ENCODE assay signal across 8 mouse cellular contexts in the genomic region with DNA sequence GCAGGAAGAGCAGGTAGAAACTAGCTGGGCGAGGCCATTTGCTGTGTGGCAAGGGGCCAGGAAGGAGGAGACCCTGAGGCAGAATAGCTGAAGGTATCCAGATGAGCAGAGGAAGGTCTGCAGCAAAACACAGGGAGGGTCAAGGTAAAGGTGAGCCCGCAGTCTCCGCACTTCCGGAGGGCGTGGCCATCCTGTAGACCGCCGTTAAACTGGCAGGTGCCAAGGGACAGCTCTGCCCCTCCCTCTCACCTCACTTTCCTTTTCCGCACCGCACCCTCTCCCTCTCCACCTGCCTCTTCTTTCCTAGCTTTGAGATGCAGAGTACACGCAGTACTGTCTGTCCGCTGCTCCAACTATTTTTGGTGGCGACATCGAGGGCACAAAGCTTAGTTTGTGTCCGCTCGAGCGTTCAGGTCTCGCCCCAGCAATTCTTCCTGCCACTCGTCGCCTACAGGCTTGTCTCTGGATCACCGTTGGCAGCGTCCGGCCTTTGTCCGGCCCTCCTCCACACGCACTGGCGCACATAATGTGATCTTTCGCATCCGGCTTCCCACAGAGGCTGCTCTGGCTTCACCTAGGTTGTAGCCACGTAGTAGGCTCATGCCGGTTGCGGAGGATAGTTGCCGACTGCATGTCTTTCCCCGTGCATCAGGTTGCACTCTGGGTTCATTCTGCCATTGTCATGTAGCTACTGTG. TPM values are rescaled to one million over a fixed set of nuclear protein-coding genes. Genes with fewer than 3 reads are reported as not detected.
DNase-seq lines count a peak whose midpoint lies in the region; ATAC-seq and TF ChIP-seq lines count a peak whose summit lies in the region.

No protein-coding gene starts in this region.

- H3K36me3 ChIP-seq in hindbrain, embryonic 10.5 days, result peaks cover 23% of the 10 kb centered on the region
- peaks cover 13% of the 10 kb centered on the region; the same call in 1 of the 2 replicates for H3K36me3 ChIP-seq in limb, embryonic 10.5 days
- no peaks in the 10 kb centered on the region for H3K36me3 ChIP-seq in stomach, embryonic 16.5 days (ENCODE audit: control insufficient read depth, insufficient read depth, low read length)

- peak; percentile 12 for ATAC-seq in erythroid progenitor cell, adult 5-6 weeks (replicated peaks; ENCODE audit: low FRiP score, poor library complexity, severe bottlenecking)
- ATAC-seq in megakaryocyte progenitor cell, adult 5-6 weeks (replicated peaks; ENCODE audit: poor library complexity), result peak; percentile 3
- ATAC-seq in stomach, embryonic 16.5 days (ENCODE audit: insufficient read depth, low FRiP score), result no peak

- peaks cover 53% of the 10 kb centered on the region for H3K4me1 ChIP-seq in hindbrain, embryonic 10.5 days (replicated peaks)
- peaks cover 44% of the 10 kb centered on the region for H3K4me1 ChIP-seq in limb, embryonic 10.5 days
- H3K4me1 ChIP-seq in stomach, embryonic 16.5 days (ENCODE audit: control insufficient read depth, insufficient read depth, low read length), result peaks cover 32% of the 10 kb centered on the region

- peaks cover 49% of the 10 kb centered on the region for H3K27me3 ChIP-seq in hindbrain, embryonic 10.5 days (ENCODE audit: insufficient read depth, poor library complexity, severe bottlenecking)
- peaks cover 51% of the 10 kb centered on the region for H3K27me3 ChIP-seq in limb, embryonic 10.5 days (ENCODE audit: low read depth, poor library complexity, severe bottlenecking)
- H3K27me3 ChIP-seq in stomach, embryonic 16.5 days (ENCODE audit: control insufficient read depth, insufficient read depth, low read length), result 0 out of 2 replicates have a peak, but pooled peaks cover 7% of the 10 kb centered on the region

- H3K4me2 ChIP-seq in stomach, embryonic 16.5 days (ENCODE audit: low read depth, low read length), result peak overlapping the region; percentile 94

- WGBS in hindbrain, embryonic 10.5 days, result 4% methylated on average over 32 of the region's 32 CpGs
- 5% methylated on average over 32 of the region's 32 CpGs for WGBS in limb, embryonic 10.5 days
- WGBS in stomach, embryonic 16.5 days, result 5% methylated on average over 32 of the region's 32 CpGs

- no peak for TF ChIP-seq CTCF in gastrocnemius, adult 2 months (IDR thresholded peaks at IDR 0.05)

- intact Hi-C loops in gastrocnemius, adult 2 months (cut with DNase I), result no loop called here

- H3K4me3 ChIP-seq in gastrocnemius, adult 2 months, result peak overlapping the region; percentile 80
- peak overlapping the region; percentile 71 for H3K4me3 ChIP-seq in hindbrain, embryonic 10.5 days
- H3K4me3 ChIP-seq in limb, embryonic 10.5 days, result peak overlapping the region; percentile 74
- H3K4me3 ChIP-seq in stomach, embryonic 16.5 days (replicated peaks; ENCODE audit: low read length), result peak overlapping the region; percentile 52

- H3K9ac ChIP-seq in stomach, embryonic 16.5 days (ENCODE audit: low read length), result peak overlapping the region; percentile 81

- H3K27ac ChIP-seq in gastrocnemius, adult 2 months, result peak overlapping the region; percentile 90
- H3K27ac ChIP-seq in hindbrain, embryonic 10.5 days, result peak overlapping the region; percentile 88
- H3K27ac ChIP-seq in limb, embryonic 10.5 days, result peak overlapping the region; percentile 83
- peak overlapping the region; percentile 93 for H3K27ac ChIP-seq in stomach, embryonic 16.5 days (ENCODE audit: low read length)

- no peaks in the 10 kb centered on the region for H3K9me3 ChIP-seq in hindbrain, embryonic 10.5 days
- no peaks in the 10 kb centered on the region for H3K9me3 ChIP-seq in limb, embryonic 10.5 days (replicated peaks)
- no peaks in the 10 kb centered on the region for H3K9me3 ChIP-seq in stomach, embryonic 16.5 days (replicated peaks; ENCODE audit: control insufficient read depth, low read length)

- peak; percentile 66 for DNase-seq in gastrocnemius, adult 2 months
- no peak for DNase-seq in gastrocnemius, adult 8-10 months (ENCODE audit: low spot score in 2 of 2)
- DNase-seq in adrenal gland, adult 8-10 months, result peak; percentile 52
- DNase-seq in hindbrain, embryonic 10.5 days (ENCODE audit: low spot score), result peak; percentile 62
- DNase-seq in limb, embryonic 10.5 days (ENCODE audit: low spot score), result peak; percentile 62

RNA-seq across cellular contexts. Expression of a gene that starts 1.0 kb away (rescaled TPM):
- total RNA-seq in gastrocnemius, adult 2 months (2021), result not detected
- under 1 TPM in 1 of 4 experiments, not detected in 3; 0.22 TPM for total RNA-seq in gastrocnemius, adult 8-10 months (2022)
- total RNA-seq in adrenal gland, adult 8-10 months (2022), result 1 to 10 TPM in 3 of 4 experiments, under 1 TPM in 1; 0.87 to 1.8 (median 1.5) TPM
- total RNA-seq in erythroid progenitor cell, adult 5-6 weeks (2015; ENCODE audit: low replicate concordance), result 11.3 and 18.7 TPM in 2 replicates
- total RNA-seq in erythroid progenitor cell, adult 5-6 weeks (2017; ENCODE audit: low replicate concordance), result 18.9 and 38.9 TPM in 2 replicates
- polyA plus RNA-seq in hindbrain, embryonic 10.5 days (2016; fragmentation: Nextera tagmentation; extraction: Ambion mirVana), result 59.5 and 66.4 TPM in 2 replicates
- 49.4 and 60.2 TPM in 2 replicates for polyA plus RNA-seq in limb, embryonic 10.5 days (2016; fragmentation: Nextera tagmentation; extraction: Ambion mirVana)
- 5.2 and 5.3 TPM in 2 replicates for total RNA-seq in megakaryocyte progenitor cell, adult 5-6 weeks (2015)
- 14.6 and 17.8 TPM in 2 replicates for total RNA-seq in megakaryocyte progenitor cell, adult 5-6 weeks (2017)
- 24.0 and 24.3 TPM in 2 replicates for polyA plus RNA-seq in stomach, embryonic 16.5 days (2015; fragmentation: Nextera tagmentation; extraction: Ambion mirVana)

RNA-seq across cellular contexts. Expression of a gene that starts 9.1 kb away (rescaled TPM):
- total RNA-seq in gastrocnemius, adult 2 months (2021), result 100 to 1,000 TPM in 1 of 2 experiments, 10 to 100 TPM in 1; 71.2 to 113 TPM
- 10 to 100 TPM; 53.0 to 78.6 (median 58.5) TPM for total RNA-seq in gastrocnemius, adult 8-10 months (2022)
- total RNA-seq in adrenal gland, adult 8-10 months (2022), result 10 to 100 TPM; 55.3 to 90.7 (median 59.7) TPM
- total RNA-seq in erythroid progenitor cell, adult 5-6 weeks (2015; ENCODE audit: low replicate concordance), result 106 and 143 TPM in 2 replicates
- 93.8 and 176 TPM in 2 replicates for total RNA-seq in erythroid progenitor cell, adult 5-6 weeks (2017; ENCODE audit: low replicate concordance)
- 84.9 and 97.7 TPM in 2 replicates for polyA plus RNA-seq in hindbrain, embryonic 10.5 days (2016; fragmentation: Nextera tagmentation; extraction: Ambion mirVana)
- polyA plus RNA-seq in limb, embryonic 10.5 days (2016; fragmentation: Nextera tagmentation; extraction: Ambion mirVana), result 48.7 and 61.0 TPM in 2 replicates
- 139 and 158 TPM in 2 replicates for total RNA-seq in megakaryocyte progenitor cell, adult 5-6 weeks (2015)
- 126 and 150 TPM in 2 replicates for total RNA-seq in megakaryocyte progenitor cell, adult 5-6 weeks (2017)
- 350 and 360 TPM in 2 replicates for polyA plus RNA-seq in stomach, embryonic 16.5 days (2015; fragmentation: Nextera tagmentation; extraction: Ambion mirVana)

RNA-seq across cellular contexts. Expression of a gene that starts 15.2 kb away (rescaled TPM):
- 10 to 100 TPM; 32.4 to 41.1 TPM for total RNA-seq in gastrocnemius, adult 2 months (2021)
- total RNA-seq in gastrocnemius, adult 8-10 months (2022), result 10 to 100 TPM; 22.0 to 27.4 (median 24.3) TPM
- total RNA-seq in adrenal gland, adult 8-10 months (2022), result 10 to 100 TPM; 46.7 to 65.5 (median 58.4) TPM
- total RNA-seq in erythroid progenitor cell, adult 5-6 weeks (2015; ENCODE audit: low replicate concordance), result 22.7 and 54.1 TPM in 2 replicates
- 16.0 and 29.5 TPM in 2 replicates for total RNA-seq in erythroid progenitor cell, adult 5-6 weeks (2017; ENCODE audit: low replicate concordance)
- polyA plus RNA-seq in hindbrain, embryonic 10.5 days (2016; fragmentation: Nextera tagmentation; extraction: Ambion mirVana), result 195 and 260 TPM in 2 replicates
- 58.8 and 63.8 TPM in 2 replicates for polyA plus RNA-seq in limb, embryonic 10.5 days (2016; fragmentation: Nextera tagmentation; extraction: Ambion mirVana)
- total RNA-seq in megakaryocyte progenitor cell, adult 5-6 weeks (2015), result 0.77 and 1.1 TPM in 2 replicates
- total RNA-seq in megakaryocyte progenitor cell, adult 5-6 weeks (2017), result 0.57 and 1.2 TPM in 2 replicates
- 140 and 142 TPM in 2 replicates for polyA plus RNA-seq in stomach, embryonic 16.5 days (2015; fragmentation: Nextera tagmentation; extraction: Ambion mirVana)

RNA-seq across cellular contexts. Expression of a gene that starts 30.5 kb away (rescaled TPM):
- total RNA-seq in gastrocnemius, adult 2 months (2021), result not detected
- total RNA-seq in gastrocnemius, adult 8-10 months (2022), result not detected
- 10 to 100 TPM in 2 of 4 experiments, 1 to 10 TPM in 2; 5.1 to 13.1 (median 8.4) TPM for total RNA-seq in adrenal gland, adult 8-10 months (2022)
- total RNA-seq in erythroid progenitor cell, adult 5-6 weeks (2015; ENCODE audit: low replicate concordance), result not detected in 2 replicates
- not detected in 2 replicates for total RNA-seq in erythroid progenitor cell, adult 5-6 weeks (2017; ENCODE audit: low replicate concordance)
- 16.4 and 24.8 TPM in 2 replicates for polyA plus RNA-seq in hindbrain, embryonic 10.5 days (2016; fragmentation: Nextera tagmentation; extraction: Ambion mirVana)
- polyA plus RNA-seq in limb, embryonic 10.5 days (2016; fragmentation: Nextera tagmentation; extraction: Ambion mirVana), result 12.3 and 15.7 TPM in 2 replicates
- 0.17 TPM in 1 of 2 replicates, not detected in the other for total RNA-seq in megakaryocyte progenitor cell, adult 5-6 weeks (2015)
- total RNA-seq in megakaryocyte progenitor cell, adult 5-6 weeks (2017), result 0.12 TPM in 1 of 2 replicates, not detected in the other
- polyA plus RNA-seq in stomach, embryonic 16.5 days (2015; fragmentation: Nextera tagmentation; extraction: Ambion mirVana), result 4.6 and 6.5 TPM in 2 replicates

RNA-seq across cellular contexts. Expression of a gene that starts 57.1 kb away (rescaled TPM):
- 10 to 100 TPM; 36.2 to 41.5 TPM for total RNA-seq in gastrocnemius, adult 2 months (2021)
- total RNA-seq in gastrocnemius, adult 8-10 months (2022), result 10 to 100 TPM; 38.7 to 43.3 (median 41.8) TPM
- 10 to 100 TPM; 81.8 to 92.8 (median 86.8) TPM for total RNA-seq in adrenal gland, adult 8-10 months (2022)
- total RNA-seq in erythroid progenitor cell, adult 5-6 weeks (2015; ENCODE audit: low replicate concordance), result 27.2 and 40.4 TPM in 2 replicates
- total RNA-seq in erythroid progenitor cell, adult 5-6 weeks (2017; ENCODE audit: low replicate concordance), result 17.6 and 21.6 TPM in 2 replicates
- 18.5 and 20.6 TPM in 2 replicates for polyA plus RNA-seq in hindbrain, embryonic 10.5 days (2016; fragmentation: Nextera tagmentation; extraction: Ambion mirVana)
- polyA plus RNA-seq in limb, embryonic 10.5 days (2016; fragmentation: Nextera tagmentation; extraction: Ambion mirVana), result 22.9 and 25.9 TPM in 2 replicates
- 61.2 and 66.3 TPM in 2 replicates for total RNA-seq in megakaryocyte progenitor cell, adult 5-6 weeks (2015)
- 32.4 TPM in 2 replicates for total RNA-seq in megakaryocyte progenitor cell, adult 5-6 weeks (2017)
- polyA plus RNA-seq in stomach, embryonic 16.5 days (2015; fragmentation: Nextera tagmentation; extraction: Ambion mirVana), result 8.9 and 10.8 TPM in 2 replicates

Comparison
In these comparisons a context has a peak if more than half of its experiments do, and no peak if none do; other contexts are left out.
1. DNase-seq: peak in gastrocnemius, adult 2 months (single experiment), adrenal gland, adult 8-10 months (single experiment), hindbrain, embryonic 10.5 days (single experiment) and limb, embryonic 10.5 days (single experiment); none in gastrocnemius, adult 8-10 months (0 of 2).
2. RNA of a gene that starts 15.2 kb away (total RNA-seq): 46.7 to 65.5 TPM in adrenal gland, adult 8-10 months, 16.0 to 54.1 TPM in erythroid progenitor cell, adult 5-6 weeks, 32.4 to 41.1 TPM in gastrocnemius, adult 2 months and 22.0 to 27.4 TPM in gastrocnemius, adult 8-10 months; 0.57 to 1.2 TPM in megakaryocyte progenitor cell, adult 5-6 weeks; every median in the first group is over 4 times any median in the second.
3. Peak in every context shown above with its lines, with median percentiles within 50 percentile points of each other: H3K27ac ChIP-seq and H3K4me3 ChIP-seq.